Mouse (Mus musculus) T-helper 2 cell (primary cell): ENCODE measurements at regions not wholly inside any gene's neighbourhood (a gene's known extent, or its start where the extent isn't known, plus 50 kb on each side); places are given as distances from the start of the nearest gene placed in this dataset.

Experiments
- in situ Hi-C: fragments of 300-600 bp; cut with MboI, MseI; formaldehyde crosslinking; loops from one replicate; pipeline ENCODE4 v1.15.1; 2025; ENCODE audit warnings: high pct_unique_total_duplicates

GRCm38 (mm10) chr14:120660321-120660781 lies 182.1 kb downstream of the Rap2a start:
- in situ Hi-C loops, result no loop called here

GRCm38 (mm10) chr14:120661111-120661510 lies 182.9 kb downstream of the Rap2a start:
- in situ Hi-C loops, result no loop called here

GRCm38 (mm10) chr14:120669665-120670064 lies 191.4 kb downstream of the Rap2a start:
- in situ Hi-C loops, result no loop called here

GRCm38 (mm10) chr14:120675752-120676151 lies 197.5 kb downstream of the Rap2a start:
- in situ Hi-C loops, result no loop called here

- in situ Hi-C loops, result no loop called here
These were observed 200.3 kb downstream of the Rap2a start for GRCm38 (mm10) chr14:120678533-120678932.

- in situ Hi-C loops, result no loop called here
These were observed 200.8 kb downstream of the Rap2a start for GRCm38 (mm10) chr14:120679072-120679471.

- in situ Hi-C loops, result no loop called here
These were observed 202.0 kb downstream of the Rap2a start for GRCm38 (mm10) chr14:120680272-120680671.

- in situ Hi-C loops, result no loop called here
These were observed 207.0 kb downstream of the Rap2a start for GRCm38 (mm10) chr14:120685263-120685662.

- in situ Hi-C loops, result no loop called here
These were observed 207.6 kb downstream of the Rap2a start for GRCm38 (mm10) chr14:120685877-120686276.

GRCm38 (mm10) chr14:120686751-120687150 lies 208.5 kb downstream of the Rap2a start:
- in situ Hi-C loops, result no loop called here

GRCm38 (mm10) chr14:120699378-120699777 lies 211.6 kb upstream of the Ipo5 start:
- in situ Hi-C loops, result no loop called here

- in situ Hi-C loops, result no loop called here
These were observed 205.7 kb upstream of the Ipo5 start for GRCm38 (mm10) chr14:120705301-120705801.

- in situ Hi-C loops, result no loop called here
These were observed 200.2 kb upstream of the Ipo5 start for GRCm38 (mm10) chr14:120710782-120711181.

- in situ Hi-C loops, result no loop called here
These were observed 190.3 kb upstream of the Ipo5 start for GRCm38 (mm10) chr14:120720464-120721445.

- in situ Hi-C loops, result no loop called here
These were observed 189.2 kb upstream of the Ipo5 start for GRCm38 (mm10) chr14:120721593-120722461.

- in situ Hi-C loops, result no loop called here
These were observed 188.4 kb upstream of the Ipo5 start for GRCm38 (mm10) chr14:120722546-120723112.

- in situ Hi-C loops, result no loop called here
These were observed 182.9 kb upstream of the Ipo5 start for GRCm38 (mm10) chr14:120728107-120728506.

- in situ Hi-C loops, result no loop called here
These were observed 180.8 kb upstream of the Ipo5 start for GRCm38 (mm10) chr14:120730226-120730625.

- in situ Hi-C loops, result no loop called here
These were observed 179.2 kb upstream of the Ipo5 start for GRCm38 (mm10) chr14:120731679-120732281.

GRCm38 (mm10) chr14:120732400-120733138 lies 178.5 kb upstream of the Ipo5 start:
- in situ Hi-C loops, result no loop called here
